Mouse (Mus musculus) neural tube, embryonic 14.5 days (tissue): ENCODE data around the gene Nkain2. TPM values are rescaled to one million over a fixed set of nuclear protein-coding genes. Genes with fewer than 3 reads are reported as not detected.

Experiments
- ATAC-seq: fragments of 200-750 bp; cut with Nextera tagmentation; 2 replicates; pipeline ENCODE4 v1.8.0; 2017; ENCODE audit warnings: low read depth, mild to moderate bottlenecking, moderate TSS enrichment, moderate library complexity
- H3K27ac ChIP-seq: fragments of 300-500 bp; sonication (generic); 2 replicates; pipeline ENCODE4 v1.5.1; 2014; ENCODE audit warnings: low read depth, mild to moderate bottlenecking, control low read depth, low read length, moderate library complexity, mixed read lengths
- H3K27me3 ChIP-seq: fragments of 300-500 bp; sonication (generic); 2 replicates; pipeline ENCODE4 v1.6.1; 2014; ENCODE audit warnings: low read length; ENCODE audit not compliant: control insufficient read depth, insufficient read depth
- H3K36me3 ChIP-seq: fragments of 300-500 bp; sonication (generic); 2 replicates; pipeline ENCODE4 v1.6.1; 2014; ENCODE audit warnings: low read length, mixed read lengths; ENCODE audit not compliant: control insufficient read depth, insufficient read depth
- H3K4me1 ChIP-seq: fragments of 300-500 bp; sonication (generic); 2 replicates; pipeline ENCODE4 v1.6.1; 2014; ENCODE audit warnings: low read length; ENCODE audit not compliant: control insufficient read depth, insufficient read depth
- H3K4me2 ChIP-seq: fragments of 300-500 bp; sonication (generic); 2 replicates; pipeline ENCODE4 v1.6.1; 2014; ENCODE audit warnings: mild to moderate bottlenecking, low read depth, low read length, control low read depth
- H3K4me3 ChIP-seq: fragments of 300-500 bp; sonication (generic); 2 replicates; pipeline ENCODE4 v1.5.1; 2014; ENCODE audit warnings: low read depth, low read length, control low read depth, mixed read lengths
- H3K9ac ChIP-seq: fragments of 300-500 bp; sonication (generic); replicated peaks from 2 replicates; pipeline ENCODE4 v1.6.1; 2014; ENCODE audit warnings: low read depth, mild to moderate bottlenecking, control low read depth, low read length, mixed read lengths
- H3K9me3 ChIP-seq: fragments of 300-500 bp; sonication (generic); 2 replicates; pipeline ENCODE4 v1.6.1; 2016; ENCODE audit warnings: low read length; ENCODE audit not compliant: control insufficient read depth
- WGBS: fragments of 180-500 bp; shearing (Covaris S2); extraction: QIAGEN DNeasy Blood & Tissue Kit; methylation state at CpG from one replicate; pipeline ENCODE4 v1.1.7; 2014; 5-methylcytosine and 5-hydroxymethylcytosine counted together
- polyA plus RNA-seq: library from polyadenylated mRNA; unstranded; fragments of >200 nt; fragmentation: Nextera tagmentation; extraction: Ambion mirVana; gene quantifications from 2 replicates; pipeline ENCODE4 v1.2.1, GENCODE M21; 2014

Nkain2 gene
- polyA plus RNA-seq, 1 experiment from 2014 or later, result 24.3 TPM

GRCm38 (mm10) chr10:32301024-32301597, 589.2 kb downstream of the Nkain2 start:
- Histone ChIP-seq H3K4me2 (no peak overlapping the region), H3K36me3 (no peaks in the 10 kb centered on the region), H3K4me3 (no peak overlapping the region), H3K9me3 (no peaks in the 10 kb centered on the region), H3K9ac (no peak overlapping the region), H3K27ac (no peak overlapping the region), H3K27me3 (no peaks in the 10 kb centered on the region), H3K4me1 (no peaks in the 10 kb centered on the region)
- WGBS, result 72% methylated on average over 3 of the region's 3 CpGs
- peak; percentile 88 for ATAC-seq

- Histone ChIP-seq H3K27ac (no peak overlapping the region), H3K36me3 (no peaks in the 10 kb centered on the region), H3K9ac (no peak overlapping the region), H3K9me3 (no peaks in the 10 kb centered on the region), H3K27me3 (no peaks in the 10 kb centered on the region), H3K4me1 (no peaks in the 10 kb centered on the region), H3K4me2 (no peak overlapping the region), H3K4me3 (no peak overlapping the region)
- ATAC-seq, result no peak
- WGBS, result 60% methylated on average over 2 of the region's 2 CpGs
Measured at GRCm38 (mm10) chr10:32290487-32290886, 599.8 kb downstream of the Nkain2 start.

DNA sequence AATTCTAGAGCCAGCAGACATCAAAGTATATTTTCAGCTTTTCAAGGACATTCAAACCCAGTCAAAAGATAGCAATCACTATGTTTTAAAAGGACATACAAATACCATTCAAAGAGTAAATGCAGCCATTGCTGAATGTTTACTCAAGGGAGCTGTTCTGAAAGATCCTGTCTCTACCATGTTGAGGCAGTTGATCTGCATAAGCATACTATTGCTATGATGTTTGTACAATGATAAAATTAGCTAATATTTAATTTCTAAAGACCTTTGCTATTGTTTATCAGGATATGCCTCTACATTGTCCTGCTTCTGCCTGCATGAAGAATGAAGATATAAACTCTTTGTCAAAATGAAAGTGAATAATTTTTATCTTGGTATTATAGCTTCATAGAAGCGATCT, 606.6 kb downstream of the Nkain2 start:
- Histone ChIP-seq H3K27me3 (no peaks in the 10 kb centered on the region), H3K27ac (no peak overlapping the region), H3K9me3 (no peaks in the 10 kb centered on the region), H3K36me3 (no peaks in the 10 kb centered on the region), H3K4me3 (no peak overlapping the region), H3K4me1 (no peaks in the 10 kb centered on the region), H3K9ac (no peak overlapping the region), H3K4me2 (no peak overlapping the region)
- ATAC-seq, result no peak
- 64% methylated on average over 1 of the region's 1 CpGs for WGBS

DNA sequence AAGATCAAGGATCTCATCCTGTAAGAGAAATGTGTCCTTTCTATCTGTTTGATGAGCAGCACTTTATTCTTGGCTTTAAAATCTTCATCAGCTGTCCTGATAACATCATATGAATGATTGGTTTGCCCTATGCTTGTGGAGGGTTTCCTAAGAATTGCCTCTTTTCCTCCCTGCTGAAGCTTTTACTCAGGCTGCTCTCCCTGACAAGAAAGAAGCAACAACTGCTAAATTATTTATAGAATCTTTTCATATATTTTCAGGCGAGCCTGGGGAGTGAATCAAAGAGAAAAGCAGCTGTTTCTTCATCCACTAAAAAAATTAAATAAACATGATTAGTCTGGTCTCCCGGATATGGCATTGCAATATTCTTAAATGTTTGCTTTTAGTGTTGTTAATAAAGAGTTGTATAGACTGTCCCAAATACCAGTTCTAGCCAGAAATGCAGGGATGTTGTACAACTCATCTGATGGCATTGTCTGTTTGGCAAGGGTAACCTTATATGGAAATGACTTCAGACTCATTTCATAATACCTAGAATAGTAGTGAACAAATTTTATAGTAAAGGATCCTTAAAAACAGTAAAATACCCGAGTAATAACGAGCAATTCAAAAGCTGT, 646.9 kb downstream of the Nkain2 start:
- Histone ChIP-seq H3K4me1 (no peaks in the 10 kb centered on the region), H3K36me3 (no peaks in the 10 kb centered on the region), H3K27ac (no peak overlapping the region), H3K9me3 (no peaks in the 10 kb centered on the region), H3K27me3 (no peaks in the 10 kb centered on the region), H3K4me3 (no peak overlapping the region), H3K9ac (no peak overlapping the region), H3K4me2 (no peak overlapping the region)
- 66% methylated on average over 4 of the region's 4 CpGs for WGBS
- ATAC-seq, result no peak

- H3K27ac ChIP-seq, result no peak overlapping the region
- H3K4me3 ChIP-seq, result no peak overlapping the region
- no peaks in the 10 kb centered on the region for H3K36me3 ChIP-seq
- H3K4me2 ChIP-seq, result no peak overlapping the region
- H3K9me3 ChIP-seq, result no peaks in the 10 kb centered on the region
- no peaks in the 10 kb centered on the region for H3K4me1 ChIP-seq
- no peaks in the 10 kb centered on the region for H3K27me3 ChIP-seq
- H3K9ac ChIP-seq, result no peak overlapping the region
- no peak for ATAC-seq
Measured at GRCm38 (mm10) chr10:32241168-32241567, 649.1 kb downstream of the Nkain2 start.

- H3K9me3 ChIP-seq, result no peaks in the 10 kb centered on the region
- H3K4me2 ChIP-seq, result no peak overlapping the region
- H3K4me3 ChIP-seq, result no peak overlapping the region
- H3K36me3 ChIP-seq, result no peaks in the 10 kb centered on the region
- WGBS, result 86% methylated on average over 3 of the region's 3 CpGs
- no peaks in the 10 kb centered on the region for H3K27me3 ChIP-seq
- H3K4me1 ChIP-seq, result no peaks in the 10 kb centered on the region
- ATAC-seq, result no peak
- H3K27ac ChIP-seq, result no peak overlapping the region
- H3K9ac ChIP-seq, result no peak overlapping the region
Measured at GRCm38 (mm10) chr10:32182951-32183350, 707.3 kb downstream of the Nkain2 start.

DNA sequence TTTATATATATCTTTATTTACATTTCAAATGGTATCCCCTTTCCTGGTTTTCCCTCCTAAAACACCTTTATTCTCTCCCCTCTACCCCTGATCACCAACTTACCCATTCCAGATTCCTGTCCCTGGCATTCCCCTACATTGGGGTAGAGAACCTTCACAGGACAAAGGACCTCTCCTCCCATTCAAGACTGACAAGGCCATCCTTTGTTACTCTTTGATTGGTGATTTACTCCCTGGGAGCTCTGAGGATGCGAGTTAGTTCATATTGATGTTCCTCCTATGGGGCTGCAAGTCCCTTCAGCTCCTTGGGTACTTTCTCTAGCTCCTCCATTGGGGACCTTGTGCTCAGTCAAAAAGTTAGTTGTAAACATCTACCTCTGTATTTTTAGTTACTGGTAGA, 798.9 kb downstream of the Nkain2 start:
- WGBS, result 40% methylated on average over 1 of the region's 1 CpGs
- no peaks in the 10 kb centered on the region for H3K4me1 ChIP-seq
- H3K4me3 ChIP-seq, result no peak overlapping the region
- no peaks in the 10 kb centered on the region for H3K9me3 ChIP-seq
- ATAC-seq, result no peak
- H3K4me2 ChIP-seq, result no peak overlapping the region
- no peaks in the 10 kb centered on the region for H3K36me3 ChIP-seq
- H3K27me3 ChIP-seq, result no peaks in the 10 kb centered on the region
- H3K9ac ChIP-seq, result no peak overlapping the region
- no peak overlapping the region for H3K27ac ChIP-seq

- no peak overlapping the region for H3K9ac ChIP-seq
- H3K4me1 ChIP-seq, result no peaks in the 10 kb centered on the region
- no peak overlapping the region for H3K27ac ChIP-seq
- H3K36me3 ChIP-seq, result no peaks in the 10 kb centered on the region
- no peaks in the 10 kb centered on the region for H3K27me3 ChIP-seq
- ATAC-seq, result no peak
- no peak overlapping the region for H3K4me3 ChIP-seq
- H3K9me3 ChIP-seq, result no peaks in the 10 kb centered on the region
- H3K4me2 ChIP-seq, result no peak overlapping the region
- 89% methylated on average over 6 of the region's 6 CpGs for WGBS
Measured at GRCm38 (mm10) chr10:32060396-32060795, 829.9 kb downstream of the Nkain2 start.

GRCm38 (mm10) chr10:32058251-32058650, 832.0 kb downstream of the Nkain2 start:
- Histone ChIP-seq H3K27ac (no peak overlapping the region), H3K4me3 (no peak overlapping the region), H3K4me1 (no peaks in the 10 kb centered on the region), H3K9ac (no peak overlapping the region), H3K36me3 (no peaks in the 10 kb centered on the region), H3K9me3 (no peaks in the 10 kb centered on the region), H3K4me2 (no peak overlapping the region), H3K27me3 (no peaks in the 10 kb centered on the region)
- WGBS, result 87% methylated on average over 2 of the region's 2 CpGs
- ATAC-seq, result no peak
